Mouse (Mus musculus) MEL (cell line): ENCODE measurements around the gene Eml6.

Source experiments
- CTCF ChIP-seq, 3 experiments: IDR thresholded peaks in 2 of 3; conservative IDR thresholded peaks in 1 of 3; 2 replicates each; pipeline ENCODE4 v1.5.1; 2011 to 2012; ENCODE audit warnings: low read length in 3 of 3, low read depth in 2 of 3, mild to moderate bottlenecking in 2 of 3, improper control_type of control experiment in 1 of 3, inconsistent platforms in 1 of 3, mixed read lengths in 1 of 3, moderate library complexity in 1 of 3; ENCODE audit not compliant: control insufficient read depth in 1 of 3, insufficient read depth in 1 of 3, poor library complexity in 1 of 3, severe bottlenecking in 1 of 3
- KAT2A ChIP-seq: conservative IDR thresholded peaks from 2 replicates; pipeline ENCODE4 v1.6.1; 2012; ENCODE audit warnings: low read depth, low read length, improper control_type of control experiment, inconsistent platforms
- MAX ChIP-seq: IDR thresholded peaks from 2 replicates; pipeline ENCODE4 v1.6.1; 2011; ENCODE audit warnings: low read length, improper control_type of control experiment
- POLR2AphosphoS2 ChIP-seq: IDR thresholded peaks from 2 replicates; pipeline ENCODE4 v1.6.1; 2011; ENCODE audit warnings: low read length, improper control_type of control experiment
- RCOR1 ChIP-seq: IDR thresholded peaks from 2 replicates; pipeline ENCODE4 v1.6.1; 2012; ENCODE audit warnings: low read depth, mild to moderate bottlenecking, inconsistent platforms, low read length, improper control_type of control experiment
- TAL1 ChIP-seq: IDR thresholded peaks from 2 replicates; pipeline ENCODE4 v1.6.1; 2012; ENCODE audit warnings: mild to moderate bottlenecking, inconsistent platforms, low read length, moderate library complexity, mixed read lengths
- USF1 ChIP-seq: IDR thresholded peaks from 2 replicates; pipeline ENCODE4 v1.6.1; 2014; ENCODE audit warnings: low read depth, mild to moderate bottlenecking, inconsistent platforms, low read length, improper control_type of control experiment, moderate library complexity
- USF2 ChIP-seq, 2 experiments: IDR thresholded peaks; 2 replicates each; pipeline ENCODE4 v1.6.1; 2011 to 2012; ENCODE audit warnings: improper control_type of control experiment in 2 of 2, low read length in 2 of 2, borderline replicate concordance in 1 of 2, inconsistent platforms in 1 of 2, low read depth in 1 of 2, mild to moderate bottlenecking in 1 of 2; ENCODE audit not compliant: insufficient read depth in 1 of 2
- ZMIZ1 ChIP-seq: IDR thresholded peaks from 2 replicates; pipeline ENCODE4 v1.6.1; 2012; ENCODE audit warnings: low read depth, mild to moderate bottlenecking, inconsistent platforms, low read length, improper control_type of control experiment, moderate library complexity

- no peak for TF ChIP-seq KAT2A
- TF ChIP-seq USF2 (IDR thresholded peaks at IDR 0.05; ENCODE audit: borderline replicate concordance in 1 of 2, insufficient read depth in 1 of 2, low read depth in 1 of 2, low read length in 2 of 2): no peak
- no peak for TF ChIP-seq RCOR1
- TF ChIP-seq CTCF (IDR thresholded peaks at IDR 0.05 in 2 of 3, conservative IDR thresholded peaks at IDR 0.05 in 1 of 3; ENCODE audit: control insufficient read depth in 1 of 3, insufficient read depth in 1 of 3, low read depth in 2 of 3, low read length in 3 of 3, poor library complexity in 1 of 3, severe bottlenecking in 1 of 3): no peak
- TF ChIP-seq USF1: no peak
- no peak for TF ChIP-seq MAX
- TF ChIP-seq TAL1: no peak
- no peak for TF ChIP-seq ZMIZ1
- no peak for TF ChIP-seq POLR2AphosphoS2
Measured at GRCm38 (mm10) chr11:29751648-29752611, 273.9 kb downstream of the Eml6 start.
